Mouse (Mus musculus) Muller cell, postnatal 12 days (primary cell): ENCODE measurements at regions not wholly inside any gene's neighbourhood (a gene's known extent, or its start where the extent isn't known, plus 50 kb on each side); places are given as distances from the start of the nearest gene placed in this dataset.
"Not testable (repeated sequence)": the region's sequence is repeated elsewhere in the genome, so short reads cannot be mapped to it uniquely, and the experiment has no call there.

Experiments used
- DNase-seq: peaks from one replicate; pipeline ENCODE4 v3.0.0-alpha.2; 2015; ENCODE audit errors: inconsistent ontology term

GRCm38 (mm10) chr4:110038696-110039095 is 60.8 kb downstream of the Dmrta2 start:
- DNase-seq: no peak

- no peak for DNase-seq
Observed at GRCm38 (mm10) chr4:110044851-110045618, 67.2 kb downstream of the Dmrta2 start.

- no peak for DNase-seq
Observed at GRCm38 (mm10) chr4:110045651-110046269, 67.9 kb downstream of the Dmrta2 start.

GRCm38 (mm10) chr4:110046270-110046651 is 68.4 kb downstream of the Dmrta2 start:
- no peak for DNase-seq

GRCm38 (mm10) chr4:110050393-110051280 is 72.8 kb downstream of the Dmrta2 start:
- DNase-seq: peak; percentile 85

GRCm38 (mm10) chr4:110051281-110051665 is 73.4 kb downstream of the Dmrta2 start:
- DNase-seq: no peak

GRCm38 (mm10) chr4:110051872-110052271 is 74.0 kb downstream of the Dmrta2 start:
- DNase-seq: no peak

GRCm38 (mm10) chr4:110052998-110053397 is 75.1 kb downstream of the Dmrta2 start:
- no peak for DNase-seq

- DNase-seq: no peak
Observed at GRCm38 (mm10) chr4:110073836-110074235, 96.0 kb downstream of the Dmrta2 start.

GRCm38 (mm10) chr4:110083371-110083770 is 105.5 kb downstream of the Dmrta2 start:
- DNase-seq: no peak

GRCm38 (mm10) chr4:110087570-110088247 is 109.9 kb downstream of the Dmrta2 start:
- peak; percentile 65 for DNase-seq

GRCm38 (mm10) chr4:110093040-110093820 is 115.4 kb downstream of the Dmrta2 start:
- DNase-seq: no peak

GRCm38 (mm10) chr4:110094541-110094940 is 116.7 kb downstream of the Dmrta2 start:
- no peak for DNase-seq

GRCm38 (mm10) chr4:110095760-110096593 is 118.1 kb downstream of the Dmrta2 start:
- DNase-seq: no peak

GRCm38 (mm10) chr4:110104119-110104518 is 126.3 kb downstream of the Dmrta2 start:
- DNase-seq: not testable (repeated sequence)

GRCm38 (mm10) chr4:110106620-110107243 is 128.9 kb downstream of the Dmrta2 start:
- no peak for DNase-seq

GRCm38 (mm10) chr4:110119438-110119837 is 141.6 kb downstream of the Dmrta2 start:
- peak; percentile 19 for DNase-seq

GRCm38 (mm10) chr4:110119874-110120273 is 142.0 kb downstream of the Dmrta2 start:
- DNase-seq: no peak

- DNase-seq: no peak
Observed at GRCm38 (mm10) chr4:110120761-110121160, 142.9 kb downstream of the Dmrta2 start.

- no peak for DNase-seq
Observed at GRCm38 (mm10) chr4:110121447-110121846, 143.6 kb downstream of the Dmrta2 start.
